Mouse (Mus musculus): ENCODE data around the gene 4930404N11Rik.

The 4930404N11Rik gene

GRCm38 (mm10) chr10:81354738-81355477, 10.7 kb downstream of the 4930404N11Rik start:
- peak; percentile 69 for DNase-seq (ENCODE audit: low read depth)

- peak; percentile 62 for DNase-seq (ENCODE audit: low read depth)
These were observed 13.8 kb downstream of the 4930404N11Rik start for GRCm38 (mm10) chr10:81351678-81352291.

GRCm38 (mm10) chr10:81350351-81351063, 15.1 kb downstream of the 4930404N11Rik start, which contains the start of gene Hmg20b:
Gene Hmg20b (minus strand): TSS chr10:81350480.
- peak; percentile 100 for DNase-seq (ENCODE audit: low read depth)

- DNase-seq (ENCODE audit: low read depth), result no peak
These were observed 15.7 kb downstream of the 4930404N11Rik start for GRCm38 (mm10) chr10:81349961-81350350.

- peak; percentile 74 for DNase-seq (ENCODE audit: low read depth)
These were observed 16.5 kb downstream of the 4930404N11Rik start for GRCm38 (mm10) chr10:81349146-81349545.

- no peak for DNase-seq (ENCODE audit: low read depth)
These were observed 19.1 kb downstream of the 4930404N11Rik start for GRCm38 (mm10) chr10:81346453-81347067.

GRCm38 (mm10) chr10:81345162-81345534, 20.5 kb downstream of the 4930404N11Rik start:
- no peak for DNase-seq (ENCODE audit: low read depth)

- DNase-seq (ENCODE audit: low read depth), result peak; percentile 43
These were observed 21.0 kb downstream of the 4930404N11Rik start for GRCm38 (mm10) chr10:81344421-81345161.

- no peak for DNase-seq (ENCODE audit: low read depth)
These were observed 22.7 kb downstream of the 4930404N11Rik start, which contains the start of gene Gipc3 for GRCm38 (mm10) chr10:81342686-81343505. Gene Gipc3 (minus strand): TSS chr10:81343266.

- peak; percentile 85 for DNase-seq (ENCODE audit: low read depth)
These were observed 24.2 kb downstream of the 4930404N11Rik start for GRCm38 (mm10) chr10:81341333-81341949.

GRCm38 (mm10) chr10:81340551-81341332, 24.9 kb downstream of the 4930404N11Rik start:
- no peak for DNase-seq (ENCODE audit: low read depth)

GRCm38 (mm10) chr10:81336558-81336957, 29.1 kb downstream of the 4930404N11Rik start:
- no peak for DNase-seq (ENCODE audit: low read depth)

GRCm38 (mm10) chr10:81335393-81336340, 29.9 kb downstream of the 4930404N11Rik start:
- DNase-seq (ENCODE audit: low read depth), result peak; percentile 85

GRCm38 (mm10) chr10:81334324-81334723, 31.3 kb downstream of the 4930404N11Rik start:
- DNase-seq (ENCODE audit: low read depth), result no peak

- no peak for DNase-seq (ENCODE audit: low read depth)
These were observed 33.3 kb downstream of the 4930404N11Rik start for GRCm38 (mm10) chr10:81332277-81332676.

- DNase-seq (ENCODE audit: low read depth), result peak; percentile 77
These were observed 35.6 kb downstream of the 4930404N11Rik start for GRCm38 (mm10) chr10:81330007-81330406.

GRCm38 (mm10) chr10:81329194-81329975, 36.2 kb downstream of the 4930404N11Rik start:
- DNase-seq (ENCODE audit: low read depth), result peak; percentile 95
